Mouse (Mus musculus) ES-Bruce4 (cell line): ENCODE results near the gene Gm12117.

Source experiments
- CTCF ChIP-seq: IDR thresholded peaks from one replicate; pipeline ENCODE4 v1.8.1; 2011; ENCODE audit warnings: low read depth, low read length
- POLR2A ChIP-seq: IDR thresholded peaks from one replicate; pipeline ENCODE4 v1.8.1; 2011; ENCODE audit warnings: low read length; ENCODE audit not compliant: insufficient read depth

DNA sequence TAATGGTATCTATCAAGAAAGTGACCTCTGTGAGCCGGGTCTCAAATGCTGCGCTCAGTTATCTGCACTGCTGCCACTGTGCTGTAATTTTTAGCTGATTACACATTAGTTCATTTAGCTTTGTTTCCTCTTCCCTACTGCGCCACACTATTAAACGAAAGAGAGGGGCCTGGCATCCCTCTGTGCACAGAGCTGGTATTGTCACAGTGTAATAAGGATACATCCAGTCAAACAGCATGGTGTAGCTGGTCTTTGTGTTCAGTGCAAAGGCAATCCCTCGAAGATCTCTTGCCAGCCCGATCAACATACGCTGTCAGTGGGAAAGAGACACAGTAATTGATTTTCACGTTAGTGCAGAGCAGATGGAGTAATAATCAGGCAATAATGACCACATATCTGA, 20.6 kb upstream of the Gm12117 start:
- TF ChIP-seq POLR2A (no peak), CTCF (no peak)
